Mouse (Mus musculus) G1E (cell line): ENCODE results near the gene Fam189a1. TPM values are rescaled to one million over a fixed set of nuclear protein-coding genes. Genes with fewer than 3 reads are reported as not detected.

Source experiments
- ATAC-seq: 2 replicates; pipeline ENCODE4 v1.8.0; 2016; ENCODE audit warnings: mild to moderate bottlenecking; ENCODE audit not compliant: insufficient number of reproducible peaks, poor library complexity, low FRiP score, severe bottlenecking; ENCODE audit errors: extremely low read depth
- DNase-seq: peaks from one replicate; pipeline ENCODE4 v3.0.0; 2012; ENCODE audit warnings: low spot score
- H3K27me3 ChIP-seq: 2 replicates; pipeline ENCODE4 v1.6.1; 2012; ENCODE audit warnings: mild to moderate bottlenecking, low read length, inconsistent platforms; ENCODE audit not compliant: insufficient read depth
- H3K36me3 ChIP-seq: replicated peaks from 2 replicates; pipeline ENCODE3; 2012; ENCODE audit warnings: mild to moderate bottlenecking, inconsistent platforms
- H3K4me1 ChIP-seq: 2 replicates; pipeline ENCODE4 v1.6.1; 2012; ENCODE audit warnings: low read depth, low read length, inconsistent platforms, mixed read lengths; ENCODE audit not compliant: insufficient read depth
- H3K4me3 ChIP-seq: 2 replicates; pipeline ENCODE4 v1.5.1; 2012; ENCODE audit warnings: low read depth, mild to moderate bottlenecking, inconsistent platforms, low read length, moderate library complexity, mixed read lengths
- H3K9me3 ChIP-seq: replicated peaks from 2 replicates; pipeline ENCODE4 v1.6.1; 2012; ENCODE audit warnings: inconsistent platforms
- CTCF ChIP-seq: IDR thresholded peaks from 2 replicates; pipeline ENCODE4 v1.5.1; 2012; ENCODE audit warnings: low read depth, low read length, inconsistent platforms, mixed read lengths
- GATA1 ChIP-seq: IDR thresholded peaks from 2 replicates; pipeline ENCODE4 v1.6.1; 2012; ENCODE audit warnings: borderline replicate concordance, low read length, inconsistent platforms, mixed read lengths
- GATA2 ChIP-seq: IDR thresholded peaks from 2 replicates; pipeline ENCODE4 v1.6.1; 2012; ENCODE audit warnings: low read depth, low read length, inconsistent platforms, borderline replicate concordance
- POLR2AphosphoS5 ChIP-seq: IDR thresholded peaks from 2 replicates; pipeline ENCODE4 v1.6.1; 2012; ENCODE audit warnings: low read depth, low read length, inconsistent platforms; ENCODE audit not compliant: insufficient replicate concordance
- TAL1 ChIP-seq: conservative IDR thresholded peaks from 2 replicates; pipeline ENCODE4 v1.6.1; 2012; ENCODE audit warnings: low read depth, low read length, inconsistent platforms, mixed read lengths
- polyA plus RNA-seq: library from polyadenylated mRNA; stranded (reverse); fragments of >175 nt; gene quantifications from 2 replicates; pipeline ENCODE4 v1.2.3, GENCODE M21; 2012
- total RNA-seq, 2 experiments: library from RNA; stranded (forward) in 1 of 2; stranded (reverse) in 1 of 2; fragments of 200-1000 nt in 1 of 2; fragments of >200 nt in 1 of 2; fragmentation: Nextera tagmentation in 1 of 2; gene quantifications; 2 replicates each; pipeline ENCODE4 v1.2.3; 2014 to 2017

Gene Fam189a1
- total and polyA plus RNA-seq, 3 experiments: 0.16 TPM; not detected in 2

DNA sequence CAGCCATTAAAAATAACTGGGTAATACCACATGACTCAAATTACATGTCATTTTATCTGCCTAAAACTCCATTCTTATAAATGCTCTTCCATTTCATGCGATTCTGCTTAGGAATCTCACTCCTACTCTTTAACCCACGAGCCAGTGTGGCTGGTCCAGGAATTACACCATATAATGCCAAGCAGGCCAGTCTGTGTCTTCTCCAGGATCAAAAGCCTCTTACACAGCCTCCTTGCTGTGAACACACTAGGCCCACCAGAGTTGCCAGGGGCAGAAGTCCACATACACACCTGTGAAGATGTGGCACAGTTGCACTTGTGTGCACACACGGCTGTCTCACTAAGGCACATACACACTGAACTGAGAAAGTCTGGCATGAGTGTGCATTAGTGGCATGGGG, 50.8 kb downstream of the Fam189a1 start:
- no peak overlapping the region for H3K4me3 ChIP-seq
- no peak for DNase-seq
- no peak for ATAC-seq
- H3K4me1 ChIP-seq: no peaks in the 10 kb centered on the region
- H3K27me3 ChIP-seq: no peaks in the 10 kb centered on the region
- H3K9me3 ChIP-seq: peaks cover 5% of the 10 kb centered on the region
- no peak for TF ChIP-seq GATA2
- no peak for TF ChIP-seq POLR2AphosphoS5
- TF ChIP-seq TAL1: no peak
- TF ChIP-seq CTCF: no peak
- TF ChIP-seq GATA1: no peak
- H3K36me3 ChIP-seq: no peaks in the 10 kb centered on the region

DNA sequence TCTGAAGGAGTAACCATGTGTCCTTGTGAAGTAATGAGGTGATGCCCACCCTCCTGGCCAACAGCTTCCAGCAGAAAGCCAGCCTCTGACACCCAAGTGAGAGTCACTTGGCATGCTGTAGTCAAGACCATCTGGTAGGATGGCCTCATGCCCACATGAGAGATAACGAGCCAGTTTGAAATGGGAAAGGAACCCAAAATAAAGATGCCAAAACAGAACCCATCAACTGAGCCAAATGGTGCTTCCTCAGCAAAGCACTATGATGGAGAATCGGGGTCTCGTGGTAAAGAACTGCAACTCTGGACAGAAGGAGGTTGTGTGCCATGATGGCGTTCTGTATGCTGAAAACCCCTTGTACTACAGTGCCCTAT, 51.3 kb downstream of the Fam189a1 start:
- Histone ChIP-seq H3K27me3 (no peaks in the 10 kb centered on the region), H3K9me3 (peaks cover 5% of the 10 kb centered on the region), H3K4me1 (no peaks in the 10 kb centered on the region), H3K4me3 (no peak overlapping the region), H3K36me3 (no peaks in the 10 kb centered on the region)
- TF ChIP-seq TAL1: no peak
- no peak for TF ChIP-seq GATA2
- no peak for TF ChIP-seq CTCF
- no peak for TF ChIP-seq GATA1
- TF ChIP-seq POLR2AphosphoS5: no peak
- no peak for DNase-seq
- no peak for ATAC-seq

DNA sequence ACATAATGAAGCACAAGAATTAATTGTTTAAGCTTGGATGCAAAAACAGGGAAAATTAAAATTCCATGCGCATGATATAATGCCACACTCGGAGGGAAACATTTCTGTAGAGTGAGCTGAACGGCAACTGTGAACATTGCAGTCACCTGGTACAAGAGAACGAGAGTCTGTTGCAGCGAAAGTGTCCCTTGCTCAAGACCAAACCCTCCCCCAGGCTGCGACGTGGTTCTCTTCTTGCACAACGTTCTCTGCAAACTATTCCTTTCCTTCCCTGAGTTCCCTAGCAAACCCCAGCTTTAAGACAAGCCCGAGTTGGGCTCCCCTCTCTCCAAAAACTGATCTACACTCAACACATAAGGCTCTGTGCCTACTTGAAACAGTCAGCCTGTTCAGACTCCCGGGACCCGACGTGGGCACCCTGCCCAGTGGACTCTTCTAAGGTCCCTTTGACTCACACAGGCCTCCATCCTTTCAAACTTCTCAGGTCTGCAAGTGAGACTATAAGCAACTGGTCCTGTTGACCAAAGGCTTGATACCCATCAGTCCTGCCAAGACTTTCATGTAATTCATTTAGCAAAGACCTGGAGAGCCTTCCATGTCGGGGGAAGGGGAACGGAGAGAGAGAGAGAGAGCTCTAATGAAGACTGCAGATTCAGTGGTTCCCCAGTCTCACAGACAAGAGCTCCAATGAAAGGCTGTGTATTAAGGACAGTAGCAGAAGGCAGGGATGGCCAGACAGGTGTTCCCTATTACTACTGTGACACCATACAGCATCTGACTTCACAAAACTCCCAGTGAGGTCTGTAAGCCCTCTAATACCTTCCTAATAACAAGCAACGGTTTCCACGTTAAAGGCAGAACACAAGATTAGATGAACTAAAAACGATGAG, 51.9 kb downstream of the Fam189a1 start:
- DNase-seq (no peak), ATAC-seq (no peak)
- no peak overlapping the region for H3K4me3 ChIP-seq
- no peaks in the 10 kb centered on the region for H3K27me3 ChIP-seq
- TF ChIP-seq TAL1: no peak
- no peak for TF ChIP-seq POLR2AphosphoS5
- no peak for TF ChIP-seq GATA1
- TF ChIP-seq CTCF: no peak
- no peak for TF ChIP-seq GATA2
- no peaks in the 10 kb centered on the region for H3K36me3 ChIP-seq
- H3K9me3 ChIP-seq: peaks cover 4% of the 10 kb centered on the region; the same call in 1 of the 2 replicates
- no peaks in the 10 kb centered on the region for H3K4me1 ChIP-seq

DNA sequence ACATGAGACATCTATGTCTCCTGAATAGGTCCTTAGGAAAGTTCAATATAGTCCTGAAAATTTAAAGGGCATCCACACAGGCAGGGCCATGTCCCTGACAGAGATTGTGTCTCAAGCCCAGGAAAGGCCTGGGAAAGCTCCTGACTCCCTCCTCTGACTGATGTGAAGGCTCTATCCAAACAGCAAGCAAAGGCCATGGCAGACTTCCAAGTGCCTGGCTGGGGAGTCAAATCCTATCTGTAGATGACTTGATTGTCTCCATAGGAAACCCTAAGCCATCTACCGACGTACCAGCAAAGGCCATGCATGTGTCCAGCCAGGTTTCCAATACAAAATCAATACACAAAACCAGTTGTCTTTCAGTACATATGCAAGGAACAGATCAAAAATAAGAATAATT, 54.7 kb downstream of the Fam189a1 start:
- ATAC-seq (no peak), DNase-seq (no peak)
- Histone ChIP-seq H3K9me3 (peaks cover 3% of the 10 kb centered on the region; the same call in 1 of the 2 replicates), H3K4me1 (no peaks in the 10 kb centered on the region), H3K36me3 (no peaks in the 10 kb centered on the region), H3K27me3 (no peaks in the 10 kb centered on the region), H3K4me3 (no peak overlapping the region)
- TF ChIP-seq GATA2: no peak
- TF ChIP-seq CTCF: no peak
- TF ChIP-seq TAL1: no peak
- TF ChIP-seq POLR2AphosphoS5: no peak
- TF ChIP-seq GATA1: no peak

DNA sequence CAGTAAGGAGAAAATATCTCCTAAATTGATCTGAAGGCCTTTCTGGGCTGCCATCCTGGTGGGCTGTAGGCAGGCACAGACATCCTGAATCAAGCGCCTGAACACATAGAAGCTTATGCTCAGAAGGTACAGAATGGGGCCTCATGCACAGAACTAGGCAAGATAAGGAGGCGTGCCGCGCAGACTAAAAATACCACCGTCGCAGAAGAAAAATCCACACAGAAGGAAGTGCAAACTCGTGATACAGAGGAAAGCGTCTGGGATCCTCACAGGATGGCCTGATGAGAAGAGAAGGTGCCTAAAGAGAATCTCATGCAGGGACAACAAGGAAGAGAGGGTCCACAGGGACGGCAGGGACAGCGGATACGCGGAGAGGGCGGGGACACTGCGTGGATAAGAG, 58.7 kb downstream of the Fam189a1 start:
- TF ChIP-seq GATA2 (no peak), POLR2AphosphoS5 (no peak), TAL1 (no peak), CTCF (no peak), GATA1 (no peak)

DNA sequence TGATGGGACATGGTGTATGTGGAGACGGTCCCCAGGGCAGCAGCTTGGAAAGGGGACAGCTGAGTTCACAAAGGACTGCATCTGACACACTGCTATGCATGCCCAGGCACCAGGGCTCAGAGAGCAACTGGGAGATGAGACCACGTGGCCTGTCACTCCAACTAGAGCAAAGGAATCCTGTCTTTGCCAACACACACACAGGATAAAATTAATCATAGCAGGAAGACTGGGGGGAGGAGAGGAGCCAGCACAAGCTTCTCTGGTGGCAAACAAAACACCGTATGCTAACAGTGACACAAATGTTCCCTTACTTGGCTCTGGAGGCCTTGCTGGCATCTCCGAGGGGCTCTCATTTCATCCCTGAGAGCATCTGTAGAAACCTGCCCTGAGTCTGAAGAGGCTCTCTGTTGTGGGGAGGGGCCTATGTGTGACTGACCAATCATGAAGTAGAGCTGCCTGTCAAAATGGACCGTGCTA, 60.7 kb downstream of the Fam189a1 start:
- TF ChIP-seq GATA2 (no peak), TAL1 (no peak), GATA1 (no peak)
- Histone ChIP-seq H3K36me3 (no peaks in the 10 kb centered on the region), H3K9me3 (peaks cover 5% of the 10 kb centered on the region; the same call in 1 of the 2 replicates), H3K4me3 (no peak overlapping the region), H3K27me3 (no peaks in the 10 kb centered on the region), H3K4me1 (no peaks in the 10 kb centered on the region)
- DNase-seq (no peak), ATAC-seq (no peak)

More for the DNA sequence above, 58.7 kb downstream of the Fam189a1 start:
- Histone ChIP-seq H3K4me3 (no peak overlapping the region), H3K4me1 (no peaks in the 10 kb centered on the region), H3K27me3 (no peaks in the 10 kb centered on the region), H3K9me3 (0 out of 2 replicates have a peak, but pooled peaks cover 2% of the 10 kb centered on the region), H3K36me3 (no peaks in the 10 kb centered on the region)
- ATAC-seq (no peak), DNase-seq (no peak)
